Mouse (Mus musculus) midbrain, embryonic 15.5 days (tissue): ENCODE results near the gene Cdk14. TPM values are rescaled to one million over a fixed set of nuclear protein-coding genes. Genes with fewer than 3 reads are reported as not detected.

ENCODE experiments used
- ATAC-seq: fragments of 200-750 bp; cut with Nextera tagmentation; replicated peaks from 2 replicates; pipeline ENCODE4 v1.8.0; 2017; ENCODE audit warnings: moderate TSS enrichment
- H3K27ac ChIP-seq: fragments of 300-500 bp; sonication (generic); 2 replicates; pipeline ENCODE4 v1.5.1; 2015; ENCODE audit warnings: mild to moderate bottlenecking, inconsistent platforms
- H3K27me3 ChIP-seq: fragments of 300-500 bp; sonication (generic); replicated peaks from 2 replicates; pipeline ENCODE4 v1.6.1; 2015; ENCODE audit warnings: inconsistent platforms
- H3K36me3 ChIP-seq: fragments of 300-500 bp; sonication (generic); replicated peaks from 2 replicates; pipeline ENCODE4 v1.6.1; 2015; ENCODE audit warnings: inconsistent platforms
- H3K4me1 ChIP-seq: fragments of 300-500 bp; sonication (generic); 2 replicates; pipeline ENCODE4 v1.6.1; 2015; ENCODE audit warnings: inconsistent platforms
- H3K4me2 ChIP-seq: fragments of 300-500 bp; sonication (generic); 2 replicates; pipeline ENCODE4 v1.6.1; 2015; ENCODE audit warnings: inconsistent platforms, mild to moderate bottlenecking, moderate library complexity
- H3K4me3 ChIP-seq: fragments of 300-500 bp; sonication (generic); 2 replicates; pipeline ENCODE4 v1.5.1; 2015; ENCODE audit warnings: mild to moderate bottlenecking, inconsistent platforms
- H3K9ac ChIP-seq: fragments of 300-500 bp; sonication (generic); 2 replicates; pipeline ENCODE4 v1.6.1; 2015; ENCODE audit warnings: mild to moderate bottlenecking, inconsistent platforms
- H3K9me3 ChIP-seq: fragments of 300-500 bp; sonication (generic); 2 replicates; pipeline ENCODE4 v1.6.1; 2016; ENCODE audit warnings: inconsistent platforms
- WGBS: fragments of 180-500 bp; shearing (Covaris S2); methylation state at CpG from one replicate; pipeline ENCODE4 v1.1.7; 2015; ENCODE audit warnings: mixed read lengths; 5-methylcytosine and 5-hydroxymethylcytosine counted together
- microRNA-seq: library from miRNA; unstranded; fragments of <30 nt; microRNA quantifications from one replicate; pipeline ENCODE4, GENCODE M21; 2016
- polyA plus RNA-seq: library from polyadenylated mRNA; unstranded; fragments of >200 nt; fragmentation: Nextera tagmentation; extraction: Ambion mirVana; gene quantifications from 2 replicates; pipeline ENCODE4 v1.2.1, GENCODE M21; 2015

The Cdk14 gene
- polyA plus RNA-seq, 1 experiment from 2014 or later = 40.9 TPM

DNA sequence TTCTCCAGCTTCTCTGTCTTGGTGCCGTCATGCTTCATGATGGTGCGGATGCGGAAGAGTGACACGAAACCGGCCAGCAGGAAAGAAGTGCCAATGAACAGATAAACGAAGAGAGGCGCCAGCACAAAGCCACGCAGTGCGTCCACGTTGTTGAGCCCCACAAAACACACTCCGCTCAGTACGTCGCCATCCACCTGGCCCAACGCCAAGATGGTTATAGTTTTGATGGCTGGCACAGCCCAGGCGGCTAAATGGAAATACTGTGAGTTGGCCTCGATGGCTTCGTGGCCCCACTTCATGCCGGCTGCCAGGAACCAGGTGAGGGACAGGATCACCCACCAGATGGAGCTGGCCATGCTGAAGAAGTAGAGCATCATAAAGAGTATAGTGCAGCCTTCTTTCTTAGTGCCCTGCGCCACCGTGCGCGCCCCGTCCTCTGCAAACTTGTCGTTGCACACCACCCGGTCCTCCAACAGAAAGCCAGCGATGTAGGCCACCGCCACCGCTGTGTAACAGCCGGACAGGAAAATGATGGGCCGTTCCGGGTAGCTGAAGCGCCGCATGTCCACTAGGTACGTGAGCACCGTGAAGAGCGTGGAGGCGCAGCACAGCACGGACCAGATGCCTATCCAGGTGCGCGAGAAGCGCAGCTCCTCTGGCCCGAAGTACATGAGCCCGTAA lies 664.0 kb downstream of the Cdk14 start:
- Histone ChIP-seq H3K27ac (peak overlapping the region; percentile 98), H3K4me2 (peak overlapping the region; percentile 89), H3K9ac (peak overlapping the region; percentile 89), H3K9me3 (no peaks in the 10 kb centered on the region), H3K36me3 (no peaks in the 10 kb centered on the region), H3K4me1 (peaks cover 23% of the 10 kb centered on the region), H3K27me3 (no peaks in the 10 kb centered on the region), H3K4me3 (peak overlapping the region; percentile 88)
- 1% methylated on average over 43 of the region's 43 CpGs for WGBS
- ATAC-seq = peak; percentile 11

DNA sequence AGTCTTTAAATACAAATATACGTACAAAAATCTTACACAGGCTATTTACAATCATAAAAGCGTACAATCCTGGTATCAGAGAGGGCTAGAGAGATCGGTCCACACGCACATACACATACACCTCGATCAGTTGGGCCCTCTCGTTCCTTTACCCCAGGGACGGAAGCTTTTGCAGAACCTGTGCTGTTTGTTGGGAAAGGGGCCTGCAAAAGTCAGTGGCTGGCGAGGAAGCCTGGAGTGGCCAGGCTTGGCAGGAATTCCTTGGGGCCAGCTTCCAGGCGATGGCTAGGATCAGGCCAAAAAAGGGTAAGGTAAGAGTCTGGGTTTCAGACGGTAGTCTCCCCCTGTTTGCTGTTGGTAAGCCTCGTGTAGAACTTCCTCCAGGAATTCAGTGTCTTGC lies 664.8 kb downstream of the Cdk14 start:
- peak overlapping the region; percentile 98 for H3K27ac ChIP-seq
- WGBS = 21% methylated on average over 11 of the region's 11 CpGs
- H3K4me2 ChIP-seq = peak overlapping the region; percentile 89
- no peaks in the 10 kb centered on the region for H3K9me3 ChIP-seq
- no peaks in the 10 kb centered on the region for H3K27me3 ChIP-seq
- ATAC-seq = no peak
- peak overlapping the region; percentile 88 for H3K4me3 ChIP-seq
- peaks cover 23% of the 10 kb centered on the region for H3K4me1 ChIP-seq
- H3K9ac ChIP-seq = peak overlapping the region; percentile 89
- no peaks in the 10 kb centered on the region for H3K36me3 ChIP-seq

DNA sequence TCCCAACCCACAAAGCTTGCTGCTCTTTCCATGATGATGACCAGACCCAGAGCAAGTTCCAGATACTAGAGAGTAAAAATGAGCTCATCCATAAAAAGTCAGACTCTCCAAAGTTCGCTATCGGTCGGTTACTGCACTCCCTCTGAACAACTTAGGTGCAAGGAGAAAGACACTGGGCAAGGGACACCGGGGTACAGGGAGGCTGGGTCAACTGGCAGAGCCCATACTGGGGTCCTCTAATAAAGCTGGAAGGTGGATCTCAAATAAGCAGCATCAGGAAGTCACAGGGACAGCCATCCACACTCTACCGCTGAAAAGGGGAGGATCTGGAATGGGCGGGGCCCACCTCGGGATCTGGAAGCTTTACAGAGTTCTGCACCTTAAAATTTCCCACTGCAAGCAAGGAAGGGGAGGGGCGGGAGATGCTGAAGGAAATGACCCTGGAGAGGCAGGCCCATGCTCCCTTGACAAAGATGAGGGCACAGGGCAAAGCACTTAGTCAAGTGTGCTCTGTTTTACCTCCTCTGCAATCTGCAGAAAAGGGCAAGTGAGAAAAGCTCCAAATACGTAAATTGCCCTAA lies 665.3 kb downstream of the Cdk14 start:
- Histone ChIP-seq H3K27ac (peak overlapping the region; percentile 98), H3K36me3 (no peaks in the 10 kb centered on the region), H3K9ac (peak overlapping the region; percentile 89), H3K27me3 (no peaks in the 10 kb centered on the region), H3K9me3 (no peaks in the 10 kb centered on the region), H3K4me3 (peak overlapping the region; percentile 88), H3K4me1 (peaks cover 23% of the 10 kb centered on the region), H3K4me2 (peak overlapping the region; percentile 89)
- WGBS = 24% methylated on average over 9 of the region's 9 CpGs
- no peak for ATAC-seq

Small RNAs within 50 kb of the gene (microRNA-seq; reads per million reads assigned to microRNA genes)
- not detected for gene Gm25037
- not detected for gene Gm44483

Other genes with a start within 250 kb of the Cdk14 start
- gene 1700015F17Rik, start 58.8 kb upstream of the Cdk14 start, polyA plus RNA-seq = not detected in 2 replicates
- 17.3 and 18.8 TPM in 2 replicates for gene Cldn12, start 94.6 kb upstream of the Cdk14 start, polyA plus RNA-seq
- 19.8 and 20.8 TPM in 2 replicates for gene Gtpbp10, start 139.2 kb upstream of the Cdk14 start, polyA plus RNA-seq
- 12.0 and 12.5 TPM in 2 replicates for gene Gm8773, start 153.5 kb upstream of the Cdk14 start, polyA plus RNA-seq
- gene Cfap69, start 243.9 kb upstream of the Cdk14 start, polyA plus RNA-seq = 8.2 and 9.7 TPM in 2 replicates